Mouse (Mus musculus) E14TG2a.4 (cell line): ENCODE data around the gene Zfp62.

Source experiments
- CTCF ChIP-seq: conservative IDR thresholded peaks from 2 replicates; pipeline ENCODE4 v1.5.1; 2014; ENCODE audit warnings: low read length
- NANOG ChIP-seq: IDR thresholded peaks from 2 replicates; pipeline ENCODE4 v1.6.1; 2014; ENCODE audit warnings: borderline replicate concordance, low read length, mixed read lengths
- POU5F1 ChIP-seq: IDR thresholded peaks from 2 replicates; pipeline ENCODE4 v1.6.1; 2014; ENCODE audit warnings: low read length, borderline replicate concordance

DNA sequence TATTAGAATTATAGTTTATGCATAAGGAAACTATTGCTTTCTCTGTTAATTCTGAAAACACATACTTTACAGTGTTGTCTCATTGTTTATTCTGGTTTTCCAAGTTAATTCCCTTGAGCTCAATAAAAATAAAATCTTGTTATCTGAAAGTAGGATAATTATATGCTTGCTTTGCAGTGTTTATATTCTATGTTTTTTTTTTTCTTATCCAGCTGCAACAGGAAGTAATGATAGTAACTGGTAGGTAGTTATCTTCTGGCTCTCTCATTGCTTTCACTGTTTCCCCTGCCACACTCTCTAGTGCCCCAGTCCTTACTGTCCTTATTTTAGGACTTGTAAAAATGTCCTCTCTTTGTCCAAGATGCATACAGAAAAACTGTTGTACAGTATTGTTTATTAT is 2.4 kb upstream of the Zfp62 start:
- TF ChIP-seq CTCF (no peak), NANOG (no peak), POU5F1 (no peak)
